ENCODE assay signal across 9 mouse cellular contexts in genomic region chr5:142974598-142975121, GRCm38 (mm10). TPM values are rescaled to one million over a fixed set of nuclear protein-coding genes. Genes with fewer than 3 reads are reported as not detected.
DNase-seq lines count a peak whose midpoint lies in the region; ATAC-seq and TF ChIP-seq lines count a peak whose summit lies in the region.
"Had no signal": no experiment of that assay in that cellular context is flagged by ENCODE, and none has a peak within 500 bp of the region (broad histone marks: within the 10 kb centered on the region; RNA-seq: fewer than 3 reads in every experiment).

No protein-coding gene starts in this region.

- DNase-seq in heart, adult 18-20 months = peak; percentile 24 to 30
- no peak for DNase-seq in heart, adult 9 months (ENCODE audit: low spot score in 2 of 2)
- peak; percentile 61 to 74 for DNase-seq in cerebellum, postnatal 14 days
- peak; percentile 81 for DNase-seq in gastrocnemius, adult 2 months
- DNase-seq in kidney, postnatal 14 days = peak; percentile 40
- no peak for DNase-seq in adrenal gland, adult 2 months

- intact Hi-C loops in gastrocnemius, adult 2 months (cut with DNase I) = no loop called here

- TF ChIP-seq CTCF in gastrocnemius, adult 2 months (IDR thresholded peaks at IDR 0.05) = no peak
- no peak for TF ChIP-seq CTCF in olfactory bulb, adult 2 months (IDR thresholded peaks at IDR 0.05; ENCODE audit: insufficient read depth, low read depth, low read length)

- H3K9me3 ChIP-seq in liver, embryonic 12.5 days (replicated peaks) = 0 out of 2 replicates have a peak, but pooled peaks cover 7% of the 10 kb centered on the region

- no peak overlapping the region for H3K9ac ChIP-seq in liver, embryonic 12.5 days

- peak overlapping the region; percentile 46 for H3K4me3 ChIP-seq in gastrocnemius, adult 2 months
- H3K4me3 ChIP-seq in liver, embryonic 12.5 days = no peak overlapping the region
- H3K4me3 ChIP-seq in olfactory bulb, adult 2 months (ENCODE audit: insufficient read depth, low read depth, low read length) = peak overlapping the region; percentile 9; the same call in 1 of the 2 replicates

- peak overlapping the region; percentile 31; the same call in 1 of the 2 replicates for H3K27ac ChIP-seq in gastrocnemius, adult 2 months
- no peak overlapping the region for H3K27ac ChIP-seq in liver, embryonic 12.5 days
- no peak overlapping the region; the same call in 1 of the 2 replicates for H3K27ac ChIP-seq in olfactory bulb, adult 2 months (ENCODE audit: insufficient read depth, low read depth, low read length)

- peaks cover 9% of the 10 kb centered on the region for H3K4me1 ChIP-seq in liver, embryonic 12.5 days
- H3K4me1 ChIP-seq in olfactory bulb, adult 2 months (ENCODE audit: control insufficient read depth, insufficient read depth, low read length) = peaks cover 21% of the 10 kb centered on the region

- peaks cover 28% of the 10 kb centered on the region; the same call in 1 of the 2 replicates for H3K27me3 ChIP-seq in liver, embryonic 12.5 days (replicated peaks)

- peaks cover 37% of the 10 kb centered on the region for H3K36me3 ChIP-seq in liver, embryonic 12.5 days

- WGBS in liver, embryonic 12.5 days (ENCODE audit: insufficient replicate concordance) = 10% methylated on average over 18 of the region's 18 CpGs
- 7% methylated on average over 18 of the region's 18 CpGs for WGBS in olfactory bulb, adult 2 months

- peak overlapping the region; percentile 33; the same call in 1 of the 2 replicates for H3K4me2 ChIP-seq in liver, embryonic 12.5 days

- no peak for TF ChIP-seq POLR2A in olfactory bulb, adult 2 months (IDR thresholded peaks at IDR 0.05; ENCODE audit: insufficient read depth, low read depth, low read length)

- peak; percentile 25; the same call in 1 of the 2 replicates for ATAC-seq in liver, embryonic 12.5 days

RNA-seq across cellular contexts. Expression of gene Fscn1, which starts 14.5 kb away (rescaled TPM):
- total RNA-seq in heart, adult 18-20 months (2021) = 10 to 100 TPM; 18.2 to 21.6 TPM
- 1 to 10 TPM; 4.4 to 7.3 TPM for total RNA-seq in gastrocnemius, adult 2 months (2021)
- polyA plus RNA-seq in liver, embryonic 12.5 days (2016; fragmentation: Nextera tagmentation; extraction: Ambion mirVana) = 69.1 and 69.4 TPM in 2 replicates
- not detected in 2 replicates for polyA plus RNA-seq in olfactory bulb, adult 2 months (2012; ENCODE audit: insufficient read depth, insufficient read length, low replicate concordance, missing spikeins)
- total RNA-seq in adrenal gland, adult 2 months (2021) = 10 to 100 TPM; 24.6 to 42.9 TPM
- polyA plus RNA-seq in adrenal gland, adult 2 months (2012; rRNA removed) = 129 and 134 TPM in 2 replicates
- total RNA-seq: MEL had no signal

Comparison
In these comparisons a context has a peak if more than half of its experiments do, and no peak if none do; other contexts are left out.
1. DNase-seq: peak in heart, adult 18-20 months (2 of 2), cerebellum, postnatal 14 days (2 of 2), gastrocnemius, adult 2 months (single experiment) and kidney, postnatal 14 days (single experiment); none in heart, adult 9 months (0 of 2) and adrenal gland, adult 2 months (single experiment).